Mouse (Mus musculus): ENCODE data around the gene Pskh1.

GRCm38 (mm10) chr8:105961101-105961500 is 60.9 kb downstream of the Pskh1 start:
- TF ChIP-seq CTCF (IDR thresholded peaks at IDR 0.05; ENCODE audit: extremely low read depth, insufficient read length, insufficient replicate concordance, low read depth, low read length) = no peak
- no peak for TF ChIP-seq POLR2A (IDR thresholded peaks at IDR 0.05; ENCODE audit: low read depth, low read length)
